Mouse (Mus musculus): ENCODE data around the gene Ppp5c.

Gene Ppp5c

DNA sequence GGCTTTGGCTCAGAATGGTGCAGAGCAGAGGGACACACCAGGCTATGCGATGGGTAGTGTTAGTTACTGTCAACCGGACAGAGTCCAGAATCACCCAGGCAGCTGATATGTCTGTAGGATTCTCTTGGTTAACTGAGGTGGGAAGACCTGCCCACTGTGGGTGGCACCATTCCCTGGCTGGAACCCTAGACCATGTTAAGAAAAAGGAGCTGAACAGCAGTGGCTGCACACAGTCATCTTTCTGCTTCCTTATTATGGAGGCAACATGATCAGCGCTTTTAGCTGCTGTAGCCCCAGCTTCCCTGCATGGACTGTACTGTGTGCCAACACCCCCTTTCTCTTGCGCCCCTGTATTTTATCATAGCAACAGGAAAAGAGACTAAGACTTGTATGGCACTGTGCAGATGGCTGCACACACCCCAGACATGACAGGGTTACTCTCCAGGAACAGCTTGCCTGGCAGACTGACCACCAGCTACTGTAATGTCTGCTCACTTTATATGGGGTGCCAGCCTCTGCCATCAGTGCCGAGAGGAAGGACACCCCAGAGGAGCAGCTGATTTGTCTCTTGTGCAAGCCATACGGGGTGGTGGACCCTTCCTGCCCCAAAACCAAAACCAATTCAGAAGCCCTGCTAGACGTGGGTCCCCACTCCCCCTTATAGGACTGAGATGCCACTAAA is 15.7 kb downstream of the Ppp5c start:
- DNase-seq (ENCODE audit: low read depth) = no peak

DNA sequence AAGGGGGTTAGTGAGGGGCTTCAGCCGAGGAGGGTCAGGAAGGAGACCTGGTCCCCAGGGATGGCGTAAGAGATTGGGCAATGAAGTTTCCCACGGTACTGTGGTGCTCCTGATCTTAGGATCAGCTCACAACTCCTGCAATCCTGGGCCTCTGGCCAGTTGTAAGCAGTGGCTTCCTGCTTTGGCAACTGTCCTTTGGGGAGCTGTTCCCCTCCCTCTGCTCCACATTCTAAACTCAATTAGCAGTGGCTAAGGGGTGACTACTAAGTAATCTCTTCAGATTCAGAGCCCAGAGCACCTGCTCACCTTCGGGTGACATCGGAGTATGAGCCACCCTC is 17.7 kb downstream of the Ppp5c start:
- DNase-seq (ENCODE audit: low read depth) = no peak

DNA sequence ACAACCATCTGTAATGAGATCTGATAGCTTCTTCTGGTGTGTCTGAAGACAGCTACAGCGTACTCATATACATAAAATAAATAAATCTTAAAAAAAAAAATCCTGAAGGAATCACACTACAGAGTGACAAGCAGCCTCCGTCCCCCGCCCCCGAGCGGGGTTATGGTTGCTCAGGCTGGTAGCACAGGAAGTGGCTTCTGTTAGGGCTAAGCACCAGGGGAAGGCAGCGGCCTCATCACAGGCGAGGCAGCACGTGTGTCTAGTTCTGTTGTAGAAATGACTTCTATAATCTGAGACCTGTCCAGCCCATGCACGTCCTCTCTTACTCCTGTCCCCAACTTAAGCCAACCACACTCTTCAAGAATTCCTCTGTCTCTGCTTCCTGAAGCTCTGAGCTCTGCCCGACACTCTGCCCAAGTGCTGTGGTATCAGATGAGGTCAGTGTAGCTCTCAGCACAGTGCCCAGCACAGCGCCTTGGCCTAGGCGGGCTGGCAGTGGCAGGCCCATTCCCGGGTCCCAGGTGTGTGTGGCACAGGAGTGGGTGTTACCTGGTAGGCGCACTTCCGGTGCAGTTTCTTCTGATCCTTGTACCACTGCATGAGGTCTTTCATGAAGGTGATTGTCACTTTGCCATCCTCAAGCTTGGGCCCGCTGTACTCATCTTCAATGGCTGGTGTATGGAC is 18.3 kb downstream of the Ppp5c start:
- peak; percentile 42 for DNase-seq (ENCODE audit: low read depth)

DNA sequence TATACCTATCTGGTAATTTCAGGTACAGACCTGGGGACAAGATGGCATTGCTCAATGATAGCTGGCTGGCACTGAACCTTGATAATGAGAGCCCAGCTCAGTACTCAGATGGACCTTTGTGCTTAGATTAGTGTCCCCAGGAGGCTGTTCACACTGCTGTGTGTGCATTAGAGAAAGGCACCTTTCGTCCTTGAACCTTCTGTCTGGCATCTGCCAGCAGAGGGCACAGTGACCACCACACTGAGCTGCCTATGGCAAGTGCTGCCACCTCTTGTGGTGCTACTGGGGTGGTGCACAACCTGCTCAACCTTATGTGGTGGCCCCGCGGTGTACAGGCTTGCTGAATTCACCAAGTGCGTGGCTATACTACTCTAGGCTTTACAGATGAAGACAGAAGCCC is 20.4 kb downstream of the Ppp5c start:
- DNase-seq (ENCODE audit: low read depth) = peak; percentile 74

DNA sequence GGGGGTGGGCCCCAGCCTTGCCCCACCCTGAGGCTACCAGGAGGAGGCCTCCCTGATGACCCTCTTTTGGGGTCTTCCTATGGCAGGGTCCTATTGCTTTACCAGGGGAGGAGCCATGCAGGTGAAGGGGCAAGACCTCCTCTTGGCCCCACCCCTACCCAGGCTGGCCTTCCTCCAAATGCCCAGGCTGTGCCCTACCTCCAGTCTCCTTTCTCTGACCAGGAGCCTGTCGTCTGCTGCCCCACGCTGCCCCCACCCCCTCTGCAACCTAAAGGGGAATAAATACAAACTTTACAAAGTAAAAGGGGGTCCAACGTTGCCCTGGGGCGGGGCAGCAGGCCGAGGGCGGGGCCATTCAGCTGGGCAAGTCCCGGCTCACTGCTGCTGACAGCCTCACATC is 23.0 kb downstream of the Ppp5c start:
- DNase-seq (ENCODE audit: low read depth) = no peak

DNA sequence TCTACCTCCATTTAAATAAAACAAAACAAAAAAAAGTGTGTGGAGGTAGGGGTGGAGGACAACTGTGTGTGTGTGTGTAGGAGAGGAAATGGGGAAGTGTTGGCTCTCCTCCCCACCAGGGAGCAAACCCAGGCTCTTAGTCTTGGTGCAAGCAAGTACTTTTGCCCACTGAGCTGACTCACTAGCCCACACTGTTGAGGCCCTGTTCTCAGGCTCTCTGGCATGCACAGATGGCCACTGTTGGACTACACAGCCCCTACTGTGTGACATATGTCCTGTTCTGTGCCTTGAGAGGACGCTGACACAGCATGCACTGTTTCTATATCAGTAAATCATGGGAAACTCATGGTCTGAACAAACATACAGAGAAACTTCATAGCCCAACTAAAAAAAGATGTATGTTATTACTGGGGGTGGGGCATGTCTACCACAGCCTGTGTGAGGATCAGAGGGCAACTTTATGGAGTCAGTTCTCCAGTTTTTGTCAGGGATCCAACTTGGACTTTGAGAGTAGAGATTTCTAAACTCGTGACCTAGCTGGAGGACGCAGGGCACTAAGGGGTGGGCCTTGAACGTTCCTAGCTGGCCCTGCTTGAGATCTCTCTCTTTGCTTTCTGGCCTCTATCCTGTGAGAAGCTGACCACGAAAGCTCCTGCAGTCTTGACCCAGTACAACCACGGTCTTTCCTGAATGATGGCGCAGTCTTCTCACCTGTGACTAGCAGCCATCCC is 24.3 kb downstream of the Ppp5c start:
- peak; percentile 78 for DNase-seq (ENCODE audit: low read depth)

DNA sequence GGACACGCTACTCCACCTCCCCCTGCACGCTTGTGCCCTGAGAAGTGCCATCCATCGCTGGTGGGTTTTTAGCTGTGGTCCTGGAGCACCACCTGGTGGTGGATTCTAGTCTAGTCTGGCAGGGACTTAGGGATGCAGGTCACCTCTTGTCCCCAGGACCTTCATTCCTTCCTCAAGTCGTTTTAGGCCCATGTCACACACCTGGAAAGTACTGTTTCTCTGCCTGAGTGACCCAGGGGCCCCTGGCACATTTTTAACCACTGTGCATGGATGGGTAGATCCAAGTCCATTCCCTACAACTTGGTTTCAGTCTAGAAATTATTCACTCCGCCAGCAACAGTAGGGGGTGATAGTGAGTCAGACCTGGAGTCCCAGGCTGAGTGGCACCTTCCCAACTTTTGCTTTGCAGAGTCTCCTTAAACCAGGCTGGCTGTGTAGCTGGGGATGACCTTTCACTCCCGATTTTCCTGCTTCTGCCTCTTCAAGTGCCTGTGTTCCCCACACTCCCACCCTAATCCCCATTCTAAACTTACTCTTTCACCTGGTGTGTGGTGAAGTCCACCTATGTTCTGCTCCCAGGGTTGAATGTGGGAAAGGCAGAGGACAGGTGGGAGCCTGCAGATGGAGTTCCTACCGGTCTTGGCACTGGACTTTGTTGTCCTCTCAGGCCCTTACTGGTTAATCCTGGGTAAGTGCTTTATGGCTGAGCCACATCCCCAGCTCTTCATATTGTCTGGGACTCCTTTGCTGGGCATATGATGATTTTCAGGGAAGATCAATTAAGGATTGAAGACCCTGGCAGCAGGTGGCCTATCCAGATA is 25.1 kb downstream of the Ppp5c start:
- peak; percentile 90 for DNase-seq (ENCODE audit: low read depth)

DNA sequence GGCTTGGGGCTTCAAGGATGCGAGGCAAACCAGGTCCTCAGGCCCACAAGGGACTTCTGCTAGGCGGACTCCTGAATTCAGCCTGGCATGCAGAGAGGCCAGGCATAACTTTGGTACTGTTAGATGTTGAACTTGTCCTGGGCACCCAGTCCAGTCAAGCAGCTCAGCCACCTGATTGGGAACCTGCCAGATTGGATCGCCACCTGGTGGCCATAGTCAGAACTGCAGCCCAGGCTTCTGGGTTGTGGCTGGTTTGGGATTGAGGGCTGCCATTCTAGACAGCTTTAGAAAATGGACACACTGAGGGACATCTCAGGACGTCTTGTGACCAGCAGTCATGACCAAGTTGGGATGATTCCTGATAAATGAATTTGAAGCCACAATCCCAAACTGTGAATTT is 28.1 kb downstream of the Ppp5c start:
- peak; percentile 75 for DNase-seq (ENCODE audit: low read depth)

DNA sequence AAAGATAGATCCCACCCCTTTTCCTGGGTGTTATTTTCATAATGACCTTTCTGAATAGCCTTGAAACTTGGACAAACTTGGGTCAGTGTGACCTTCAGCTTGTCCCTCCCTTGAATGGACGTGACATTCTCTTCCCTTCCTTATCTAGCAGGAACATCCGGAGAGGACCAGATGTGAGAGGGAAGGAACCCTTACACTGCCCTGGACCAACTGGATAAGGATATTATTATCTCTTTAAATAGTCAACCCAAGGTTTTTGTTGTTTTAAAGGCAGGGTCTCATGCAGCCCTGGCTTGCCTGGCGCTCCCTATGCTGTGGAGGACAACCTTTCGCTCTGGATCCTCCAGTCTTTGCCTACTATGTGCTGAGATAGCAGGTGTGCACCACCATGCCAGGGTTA is 28.5 kb downstream of the Ppp5c start:
- DNase-seq (ENCODE audit: low read depth) = no peak

DNA sequence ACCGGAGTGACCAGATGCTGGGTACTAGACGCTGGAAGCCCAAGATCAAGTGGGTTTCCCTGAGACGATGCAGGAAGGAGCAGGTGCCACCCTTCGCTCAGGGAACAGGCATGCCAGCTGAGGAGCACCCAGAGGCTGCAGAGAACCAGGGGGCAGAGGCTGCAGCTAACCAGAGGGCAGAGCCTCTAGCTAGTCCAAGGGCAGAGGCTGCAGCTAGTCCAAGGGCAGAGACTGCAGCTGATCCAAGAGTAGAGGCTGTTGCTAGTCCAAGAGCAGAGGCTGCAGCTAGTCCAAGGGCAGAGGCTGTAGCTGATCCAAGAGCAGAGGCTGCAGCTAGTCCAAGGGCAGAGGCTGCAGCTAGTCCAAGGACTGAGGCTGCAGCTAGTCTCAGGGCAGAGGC is 32.4 kb downstream of the Ppp5c start:
- no peak for DNase-seq (ENCODE audit: low read depth)

DNA sequence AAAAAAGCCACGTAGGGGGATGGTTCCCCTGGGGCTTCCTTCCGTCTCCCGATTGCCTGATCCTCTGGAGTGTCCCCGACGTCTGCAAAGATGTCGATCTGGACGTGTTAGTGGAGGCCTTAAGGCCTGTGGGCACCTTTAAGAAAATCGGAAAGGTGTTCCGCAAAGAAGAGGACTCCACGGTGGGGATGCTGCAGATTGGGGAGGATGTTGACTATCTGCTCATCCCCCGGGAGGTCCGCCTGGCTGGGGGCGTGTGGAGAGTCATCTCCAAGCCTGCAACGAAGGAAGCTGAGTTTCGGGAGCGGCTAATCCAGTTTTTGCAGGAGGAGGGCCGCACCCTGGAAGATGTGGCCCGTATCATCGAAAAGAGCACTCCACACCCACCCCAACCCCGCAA is 33.3 kb downstream of the Ppp5c start:
- no peak for DNase-seq (ENCODE audit: low read depth)

DNA sequence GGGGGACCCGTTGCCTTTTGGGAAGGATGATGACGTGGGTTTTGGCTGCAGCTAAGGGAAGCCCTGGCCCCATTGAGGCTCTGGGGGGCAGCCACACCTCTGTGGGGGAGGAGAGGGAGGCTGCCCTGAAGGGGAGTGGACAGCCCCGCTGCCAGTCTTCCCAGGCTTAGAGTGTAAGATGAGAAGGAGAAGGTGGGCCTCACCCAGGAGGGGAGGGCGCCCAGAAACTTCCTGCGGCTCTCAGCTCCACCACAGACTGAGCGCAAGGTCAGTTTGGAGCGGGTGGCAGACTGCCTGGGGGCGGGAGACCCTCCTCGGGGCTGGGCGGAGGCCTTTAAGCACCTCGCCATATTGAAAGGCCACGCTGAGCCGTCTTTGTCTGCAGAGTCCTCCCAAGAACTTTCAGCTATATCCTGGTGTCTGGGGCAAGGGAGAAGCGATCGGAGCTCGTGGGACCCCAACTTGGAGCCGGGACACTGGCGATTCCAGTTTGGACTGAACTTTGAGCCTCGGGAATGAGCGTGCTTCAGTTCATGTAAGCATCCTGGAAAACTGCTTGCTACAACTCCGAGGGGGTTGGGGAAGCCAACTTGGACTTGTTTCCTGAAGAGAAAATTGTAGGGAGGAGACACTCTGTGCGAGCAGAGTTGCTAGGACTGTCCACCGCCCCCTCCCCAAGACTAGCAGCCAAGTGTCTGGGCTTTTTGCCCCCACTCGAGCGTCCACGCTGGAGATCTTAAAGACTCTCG is 33.9 kb downstream of the Ppp5c start:
- peak; percentile 94 for DNase-seq (ENCODE audit: low read depth)

DNA sequence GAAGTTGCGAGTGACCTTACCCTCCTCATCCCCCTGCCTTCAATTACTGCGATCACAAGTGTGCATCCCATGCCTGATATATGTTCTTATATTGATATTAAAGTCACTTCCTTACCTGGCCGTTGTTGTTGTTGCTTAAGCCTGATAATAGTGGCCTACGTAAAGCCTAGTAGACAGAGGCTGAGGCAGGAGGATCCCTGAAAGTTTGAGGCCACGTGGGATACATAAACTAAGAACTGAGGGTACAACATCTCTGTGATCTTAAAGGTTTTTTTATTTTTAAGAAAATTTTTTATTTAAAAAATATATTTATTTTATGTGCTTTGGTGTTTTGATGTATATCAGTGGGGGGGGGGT is 35.3 kb downstream of the Ppp5c start, which contains the start of gene Ccdc8:
Ccdc8 (plus strand) TSS at position 258 of the 357 bp plus-strand sequence.
- DNase-seq (ENCODE audit: low read depth) = no peak

DNA sequence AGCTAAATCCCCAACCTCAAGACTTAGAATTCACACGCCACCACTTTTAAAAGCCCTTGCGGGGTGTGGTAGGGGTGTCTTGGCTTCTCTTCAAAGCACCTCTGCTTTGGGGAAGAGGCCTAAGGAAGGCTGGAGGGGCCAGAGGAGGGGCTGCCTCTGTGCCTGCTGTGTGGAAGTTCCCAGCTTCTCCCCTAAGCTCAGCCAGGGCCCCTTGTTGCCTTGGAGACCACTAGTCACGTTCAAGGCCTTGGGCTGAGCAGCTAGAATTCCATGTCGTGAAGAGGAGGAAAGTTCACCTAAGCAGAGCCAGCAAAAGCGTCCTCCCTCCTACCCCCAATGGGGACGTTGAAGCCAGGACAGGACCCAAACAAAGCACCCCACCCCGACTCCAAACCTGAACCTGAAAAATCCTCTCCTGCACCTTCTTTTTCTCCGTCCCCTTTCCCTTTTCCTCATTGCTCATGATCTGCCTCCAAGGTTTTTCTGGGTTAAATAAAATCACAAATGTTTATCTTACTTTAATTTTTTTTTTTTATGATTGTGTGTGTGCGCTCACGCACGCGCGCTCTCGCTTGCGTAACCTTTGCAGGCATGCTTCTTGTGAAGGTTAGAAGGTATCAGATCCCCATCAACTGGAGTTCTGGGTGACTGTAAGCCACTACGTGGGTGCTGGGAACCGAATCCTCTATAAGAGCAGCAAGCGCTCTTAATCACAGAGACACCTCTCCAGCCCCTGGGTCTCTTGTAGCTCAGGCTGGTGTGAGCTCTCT is 35.9 kb downstream of the Ppp5c start:
- no peak for DNase-seq (ENCODE audit: low read depth)

DNA sequence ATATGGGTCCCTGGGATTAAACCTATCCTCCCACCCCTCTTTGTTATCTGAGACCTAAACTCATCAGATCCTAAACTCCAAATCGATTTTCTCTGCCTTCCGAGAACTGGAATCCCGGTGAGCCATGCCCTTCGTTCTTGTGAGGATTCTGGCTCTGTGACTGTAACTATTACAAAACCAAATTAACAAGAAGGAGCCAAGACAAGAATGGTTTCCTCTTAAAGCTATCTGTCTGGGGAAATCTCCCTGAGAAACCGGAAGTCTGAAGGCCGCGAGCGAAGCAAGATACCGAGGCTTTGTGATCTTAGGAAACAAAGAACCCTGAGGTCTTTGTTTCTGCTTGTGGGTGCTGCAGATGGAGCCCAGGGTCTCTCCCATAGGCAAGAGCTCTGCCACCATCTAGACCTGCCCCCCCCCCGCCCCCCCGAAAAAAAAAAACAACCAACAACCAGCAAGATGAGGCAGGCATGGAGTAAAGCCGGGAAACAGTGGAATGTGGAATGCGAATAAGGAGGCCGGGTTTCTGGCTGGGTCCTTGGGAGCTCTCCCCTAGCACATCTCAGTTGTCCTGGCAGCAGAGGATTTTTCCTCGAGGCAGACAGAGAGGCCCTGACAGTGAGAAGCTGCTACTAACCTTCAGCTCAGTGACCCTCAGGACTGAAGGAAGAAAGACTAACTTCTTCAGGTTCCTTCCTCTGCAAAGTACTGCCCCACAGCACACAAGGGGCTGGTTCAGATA is 37.5 kb downstream of the Ppp5c start:
- peak; percentile 78 for DNase-seq (ENCODE audit: low read depth)

DNA sequence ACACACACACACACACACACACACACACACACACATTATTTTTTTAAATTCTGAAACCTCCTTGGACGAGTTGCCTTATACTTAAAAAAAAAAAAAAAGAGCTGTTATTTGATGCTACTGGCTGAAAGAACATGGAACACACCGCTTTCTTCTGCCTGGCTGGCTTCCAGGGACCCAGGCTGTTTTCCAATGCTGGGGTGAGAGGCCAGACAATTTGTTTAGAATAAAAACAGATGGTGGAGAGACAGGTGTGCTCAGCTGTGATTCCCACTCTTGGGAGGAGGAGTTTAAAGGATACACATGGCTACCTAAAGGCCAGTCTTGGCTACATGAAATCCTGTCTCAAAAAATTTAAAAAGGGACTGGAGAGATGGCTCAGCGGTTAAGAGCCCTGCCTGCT is 39.3 kb downstream of the Ppp5c start:
- no peak for DNase-seq (ENCODE audit: low read depth)

DNA sequence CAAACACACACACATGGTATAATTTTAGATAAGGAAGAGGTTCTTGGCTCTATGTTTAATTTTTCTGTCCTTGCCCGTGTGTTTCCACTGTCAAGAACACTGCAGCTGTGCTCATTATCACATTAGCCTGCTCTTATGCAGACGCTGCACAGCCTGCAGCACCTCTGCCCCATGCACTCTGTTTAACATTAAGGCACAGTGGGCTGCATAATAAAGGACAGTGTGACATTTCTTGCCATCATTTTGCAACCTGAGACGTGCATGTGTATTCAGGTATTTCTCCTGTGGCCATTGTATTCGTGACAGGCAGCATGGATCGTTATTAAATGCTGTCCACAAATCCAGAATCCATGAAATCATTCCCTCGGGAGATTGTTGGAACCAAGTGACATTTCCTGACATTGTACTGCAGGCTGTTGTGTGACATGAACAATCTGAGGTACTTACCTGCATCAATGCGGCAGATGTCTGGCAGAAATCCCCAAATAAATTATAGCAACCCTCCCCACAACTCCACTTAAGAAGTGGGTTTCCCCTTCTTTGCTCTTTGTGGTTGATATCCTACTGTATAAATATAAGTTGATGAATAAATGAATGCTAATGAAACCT is 40.1 kb downstream of the Ppp5c start:
- DNase-seq (ENCODE audit: low read depth) = no peak

DNA sequence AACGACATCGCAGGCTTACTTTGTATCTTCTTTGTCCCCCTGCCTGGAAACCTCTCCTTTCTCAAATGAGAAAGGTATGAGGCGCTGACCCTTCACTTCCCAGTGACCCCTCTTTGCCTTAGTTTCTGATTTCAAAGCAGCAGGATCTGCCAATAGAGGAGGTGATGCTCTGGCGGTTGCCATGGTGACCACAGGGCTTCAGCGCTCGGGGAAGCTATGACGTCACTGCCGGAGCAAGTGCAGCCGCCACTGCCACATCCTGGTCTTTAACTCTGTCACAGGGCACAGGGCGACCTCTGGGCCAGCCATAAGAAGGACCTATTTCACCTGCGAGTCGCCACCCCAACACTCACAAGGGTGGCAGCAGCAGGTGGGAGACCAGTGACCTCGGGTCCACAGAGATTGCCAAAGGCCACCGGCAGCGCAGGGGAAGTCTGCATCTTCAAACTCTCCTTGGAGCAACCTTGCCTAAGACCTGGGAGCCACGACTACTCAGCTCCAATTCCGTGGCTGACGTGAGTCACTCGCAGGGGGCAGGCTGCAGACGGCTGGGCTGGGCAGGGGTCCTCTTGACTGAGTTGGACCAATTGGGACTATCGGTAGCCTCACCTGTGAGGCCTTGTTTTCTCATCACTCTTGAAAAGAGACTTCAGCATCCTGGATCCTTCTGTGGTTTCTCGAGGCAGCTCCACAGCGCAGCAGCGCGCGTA is 44.7 kb downstream of the Ppp5c start, which contains the start of gene Gm42372:
Gm42372 (plus strand) TSS at position 228 of the 710 bp plus-strand sequence.
- DNase-seq (ENCODE audit: low read depth) = peak; percentile 69

DNA sequence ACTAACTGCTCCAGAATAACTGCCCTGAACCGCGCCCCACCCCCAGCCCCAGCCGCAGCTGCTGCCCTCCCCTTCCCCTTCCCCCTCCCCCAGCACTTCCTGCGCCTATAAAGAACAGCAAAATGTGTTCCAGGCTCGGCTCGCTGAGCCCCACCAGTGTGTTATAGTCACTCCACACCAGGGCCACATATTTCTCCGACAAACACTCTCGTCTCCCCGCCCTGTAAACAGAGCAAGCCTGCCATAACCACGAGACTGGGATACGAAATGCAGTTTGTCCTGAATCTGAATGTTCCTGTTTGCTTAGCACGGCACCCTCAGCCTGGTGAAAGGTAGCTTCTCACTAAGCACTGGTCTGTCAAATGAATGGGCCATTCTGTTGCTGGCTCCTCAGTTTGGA is 47.4 kb downstream of the Ppp5c start:
- DNase-seq (ENCODE audit: low read depth) = peak; percentile 39

Data from 416B (cell line).